Mouse (Mus musculus) limb, embryonic 11.5 days (tissue): ENCODE data around the gene Nkapl. TPM values are rescaled to one million over a fixed set of nuclear protein-coding genes. Genes with fewer than 3 reads are reported as not detected.

Experiments
- ATAC-seq: fragments of 200-750 bp; cut with Nextera tagmentation; 2 replicates; pipeline ENCODE4 v1.8.0; 2017; ENCODE audit warnings: low read depth; ENCODE audit not compliant: insufficient number of reproducible peaks, low FRiP score, low TSS enrichment
- DNase-seq: peaks from one replicate; pipeline ENCODE4 v3.0.0-alpha.2; 2015; ENCODE audit warnings: low spot score
- H3K27ac ChIP-seq: fragments of 300-500 bp; sonication (generic); replicated peaks from 2 replicates; pipeline ENCODE4 v1.5.1; 2014; ENCODE audit warnings: low read depth, mild to moderate bottlenecking, low read length
- H3K27me3 ChIP-seq: fragments of 300-500 bp; sonication (generic); 2 replicates; pipeline ENCODE4 v1.6.1; 2014; ENCODE audit warnings: mild to moderate bottlenecking, low read length, mixed read lengths; ENCODE audit not compliant: control insufficient read depth, insufficient read depth
- H3K36me3 ChIP-seq: fragments of 300-500 bp; sonication (generic); 2 replicates; pipeline ENCODE4 v1.6.1; 2014; ENCODE audit warnings: mild to moderate bottlenecking, low read length, moderate library complexity, mixed read lengths; ENCODE audit not compliant: control insufficient read depth, insufficient read depth
- H3K4me1 ChIP-seq: fragments of 300-500 bp; sonication (generic); 2 replicates; pipeline ENCODE4 v1.6.1; 2014; ENCODE audit warnings: low read length, mixed read lengths; ENCODE audit not compliant: control insufficient read depth, insufficient read depth
- H3K4me2 ChIP-seq: fragments of 300-500 bp; sonication (generic); 2 replicates; pipeline ENCODE4 v1.6.1; 2014; ENCODE audit warnings: low read depth, mild to moderate bottlenecking, moderate library complexity; ENCODE audit not compliant: severe bottlenecking
- H3K4me3 ChIP-seq: fragments of 300-500 bp; sonication (generic); 2 replicates; pipeline ENCODE4 v1.5.1; 2014; ENCODE audit warnings: low read depth, low read length
- H3K9ac ChIP-seq: fragments of 300-500 bp; sonication (generic); 2 replicates; pipeline ENCODE4 v1.6.1; 2014; ENCODE audit warnings: mild to moderate bottlenecking, low read length
- H3K9me3 ChIP-seq: fragments of 300-500 bp; sonication (generic); 2 replicates; pipeline ENCODE4 v1.6.1; 2016; ENCODE audit warnings: low read length; ENCODE audit not compliant: control insufficient read depth
- WGBS: fragments of 180-500 bp; shearing (Covaris S2); extraction: QIAGEN DNeasy Blood & Tissue Kit; methylation state at CpG from one replicate; pipeline ENCODE4 v1.1.7; 2014; 5-methylcytosine and 5-hydroxymethylcytosine counted together
- microRNA counts: library from miRNA; unstranded; fragments of <30 nt; microRNA quantifications from one replicate; lab custom pipeline; 2016
- microRNA-seq: library from miRNA; unstranded; fragments of <30 nt; microRNA quantifications from one replicate; pipeline ENCODE4, GENCODE M21; 2016
- polyA plus RNA-seq: library from polyadenylated mRNA; unstranded; fragments of >200 nt; fragmentation: Nextera tagmentation; extraction: Ambion mirVana; gene quantifications from 2 replicates; pipeline ENCODE4 v1.2.1, GENCODE M21; 2014

Nkapl gene
- polyA plus RNA-seq, 1 experiment from 2014 or later = 2.8 TPM

- DNase-seq (no peak), ATAC-seq (no peak)
- Histone ChIP-seq H3K9me3 (no peaks in the 10 kb centered on the region), H3K9ac (no peak overlapping the region), H3K4me3 (no peak overlapping the region), H3K27ac (no peak overlapping the region), H3K27me3 (no peaks in the 10 kb centered on the region), H3K36me3 (no peaks in the 10 kb centered on the region), H3K4me1 (no peaks in the 10 kb centered on the region), H3K4me2 (no peak overlapping the region)
- 73% methylated on average over 6 of the region's 6 CpGs for WGBS
These were observed 50.9 kb downstream of the Nkapl start for GRCm38 (mm10) chr13:21417298-21418010.

MicroRNAs encoded within 50 kb of the gene (microRNA counts, 519-probe panel; counts per million panel counts)
- microRNA mmu-miR-1896 (lab: Ali Mortazavi, UCI) = 3,935 counts per million, percentile 57 among the panel's probes with 10 or more counts

Small RNAs within 50 kb of the gene (microRNA-seq; reads per million reads assigned to microRNA genes)
- not detected for gene Mir1896

Other genes starting within 250 kb of the Nkapl start
- not detected in 2 replicates for gene Gpx5, start 175.8 kb downstream of the Nkapl start, polyA plus RNA-seq
- 0.51 and 0.88 TPM in 2 replicates for gene Gpx6, start 156.4 kb downstream of the Nkapl start, polyA plus RNA-seq
- gene Olfr1367, start 121.6 kb downstream of the Nkapl start, polyA plus RNA-seq = not detected in 2 replicates
- gene Zscan12, start 105.7 kb downstream of the Nkapl start, polyA plus RNA-seq = 20.2 and 20.3 TPM in 2 replicates
- 94.2 and 97.2 TPM in 2 replicates for gene Zkscan3, start 65.8 kb downstream of the Nkapl start, polyA plus RNA-seq
- 5.4 and 5.7 TPM in 2 replicates for gene Pgbd1, start 27.5 kb downstream of the Nkapl start, polyA plus RNA-seq
- gene Zscan26, start 14.8 kb downstream of the Nkapl start, polyA plus RNA-seq = 22.0 and 25.6 TPM in 2 replicates
- 2.5 and 2.9 TPM in 2 replicates for gene Zkscan4, start 10.4 kb upstream of the Nkapl start, polyA plus RNA-seq
- 0.67 TPM in 1 of 2 replicates, not detected in the other for gene Gm10065, start 10.9 kb upstream of the Nkapl start, polyA plus RNA-seq
- 0.24 and 0.35 TPM in 2 replicates for gene AK157302, start 26.7 kb upstream of the Nkapl start, polyA plus RNA-seq
- gene Gm11273, start 32.9 kb upstream of the Nkapl start, polyA plus RNA-seq = 2.5 and 4.0 TPM in 2 replicates
- 9.6 and 13.1 TPM in 2 replicates for gene Zkscan8, start 62.6 kb upstream of the Nkapl start, polyA plus RNA-seq
- 0.09 and 0.21 TPM in 2 replicates for gene Olfr1366, start 74.3 kb upstream of the Nkapl start, polyA plus RNA-seq
- 0.05 TPM in 1 of 2 replicates, not detected in the other for gene Olfr1535, start 91.4 kb upstream of the Nkapl start, polyA plus RNA-seq
- not detected in 2 replicates for gene Olfr1364, start 113.2 kb upstream of the Nkapl start, polyA plus RNA-seq
- gene Olfr1362, start 145.5 kb upstream of the Nkapl start, polyA plus RNA-seq = not detected in 2 replicates
- not detected in 2 replicates for gene Olfr11, start 174.0 kb upstream of the Nkapl start, polyA plus RNA-seq
- not detected in 2 replicates for gene Olfr1361, start 194.9 kb upstream of the Nkapl start, polyA plus RNA-seq
- gene Olfr1360, start 208.9 kb upstream of the Nkapl start, polyA plus RNA-seq = not detected in 2 replicates
- not detected in 2 replicates for gene Olfr1359, start 229.6 kb upstream of the Nkapl start, polyA plus RNA-seq
- 2.2 and 2.9 TPM in 2 replicates for gene Hist1h2bl, start 247.6 kb upstream of the Nkapl start, polyA plus RNA-seq
- 16.9 and 20.4 TPM in 2 replicates for gene Hist1h2ai, start 247.9 kb upstream of the Nkapl start, polyA plus RNA-seq
- gene Hist1h3h, start 249.2 kb upstream of the Nkapl start, polyA plus RNA-seq = 13.2 and 15.5 TPM in 2 replicates